Mouse (Mus musculus) erythroblast, embryonic 14.5 days (primary cell): ENCODE data around the gene Pum2. TPM values are rescaled to one million over a fixed set of nuclear protein-coding genes. Genes with fewer than 3 reads are reported as not detected.

Experiments
- H3K27me3 ChIP-seq: 2 replicates; pipeline ENCODE4 v1.6.1; 2012; ENCODE audit warnings: inconsistent platforms; ENCODE audit not compliant: control insufficient read depth
- H3K36me3 ChIP-seq: 2 replicates; pipeline ENCODE4 v1.6.1; 2012; ENCODE audit warnings: mild to moderate bottlenecking, inconsistent platforms; ENCODE audit not compliant: control insufficient read depth
- H3K4me1 ChIP-seq: 2 replicates; pipeline ENCODE4 v1.6.1; 2012; ENCODE audit warnings: inconsistent platforms; ENCODE audit not compliant: control insufficient read depth
- H3K4me3 ChIP-seq: replicated peaks from 2 replicates; pipeline ENCODE3; 2012; ENCODE audit warnings: moderate library complexity, mild to moderate bottlenecking, inconsistent platforms
- H3K9me3 ChIP-seq: 2 replicates; pipeline ENCODE4 v1.6.1; 2012; ENCODE audit warnings: low read length, inconsistent platforms, mixed read lengths; ENCODE audit not compliant: control insufficient read depth
- GATA1 ChIP-seq: IDR thresholded peaks from 2 replicates; pipeline ENCODE4 v1.6.1; 2012; ENCODE audit warnings: low read length, inconsistent platforms, mixed read lengths
- TAL1 ChIP-seq: IDR thresholded peaks from 3 replicates; pipeline ENCODE4 v1.6.1; 2012; ENCODE audit warnings: low read length, inconsistent platforms, mixed read lengths
- polyA plus RNA-seq: library from polyadenylated mRNA; stranded (reverse); fragments of >175 nt; gene quantifications from 2 replicates; pipeline ENCODE4 v1.2.3, GENCODE M21; 2012

The Pum2 gene
- polyA plus RNA-seq, 1 experiment: 0.59 TPM

- peaks cover 10% of the 10 kb centered on the region for H3K27me3 ChIP-seq
- TF ChIP-seq TAL1 (no peak), GATA1 (no peak)
- H3K4me1 ChIP-seq: peaks cover 7% of the 10 kb centered on the region
- H3K4me3 ChIP-seq: no peak overlapping the region
- no peaks in the 10 kb centered on the region for H3K36me3 ChIP-seq
- no peaks in the 10 kb centered on the region for H3K9me3 ChIP-seq
Measured at GRCm38 (mm10) chr12:8778106-8778505, 104.2 kb downstream of the Pum2 start.

- Histone ChIP-seq H3K4me1 (peaks cover 4% of the 10 kb centered on the region), H3K36me3 (no peaks in the 10 kb centered on the region), H3K4me3 (no peak overlapping the region), H3K27me3 (no peaks in the 10 kb centered on the region), H3K9me3 (no peaks in the 10 kb centered on the region)
- TF ChIP-seq TAL1 (no peak), GATA1 (no peak)
Measured at GRCm38 (mm10) chr12:8779851-8780250, 105.9 kb downstream of the Pum2 start.

GRCm38 (mm10) chr12:8781121-8781520 is 107.2 kb downstream of the Pum2 start:
- no peak overlapping the region for H3K4me3 ChIP-seq
- peaks cover 4% of the 10 kb centered on the region for H3K4me1 ChIP-seq
- H3K9me3 ChIP-seq: no peaks in the 10 kb centered on the region
- no peak for TF ChIP-seq GATA1
- no peaks in the 10 kb centered on the region for H3K27me3 ChIP-seq
- H3K36me3 ChIP-seq: no peaks in the 10 kb centered on the region

GRCm38 (mm10) chr12:8781681-8782378 is 107.9 kb downstream of the Pum2 start:
- Histone ChIP-seq H3K4me3 (no peak overlapping the region), H3K4me1 (peaks cover 4% of the 10 kb centered on the region), H3K36me3 (no peaks in the 10 kb centered on the region), H3K27me3 (no peaks in the 10 kb centered on the region), H3K9me3 (no peaks in the 10 kb centered on the region)
- TF ChIP-seq TAL1: no peak
- TF ChIP-seq GATA1: no peak

GRCm38 (mm10) chr12:8782565-8782964 is 108.6 kb downstream of the Pum2 start:
- peaks cover 4% of the 10 kb centered on the region for H3K4me1 ChIP-seq
- H3K4me3 ChIP-seq: no peak overlapping the region
- H3K27me3 ChIP-seq: no peaks in the 10 kb centered on the region
- TF ChIP-seq TAL1 (no peak), GATA1 (no peak)
- no peaks in the 10 kb centered on the region for H3K36me3 ChIP-seq
- no peaks in the 10 kb centered on the region for H3K9me3 ChIP-seq

GRCm38 (mm10) chr12:8784189-8784588 is 110.3 kb downstream of the Pum2 start:
- H3K27me3 ChIP-seq: no peaks in the 10 kb centered on the region
- H3K4me1 ChIP-seq: no peaks in the 10 kb centered on the region
- TF ChIP-seq TAL1: no peak
- TF ChIP-seq GATA1: no peak
- no peak overlapping the region for H3K4me3 ChIP-seq
- H3K36me3 ChIP-seq: no peaks in the 10 kb centered on the region
- H3K9me3 ChIP-seq: no peaks in the 10 kb centered on the region

GRCm38 (mm10) chr12:8786476-8786875 is 112.5 kb downstream of the Pum2 start:
- no peaks in the 10 kb centered on the region for H3K9me3 ChIP-seq
- H3K36me3 ChIP-seq: peaks cover 14% of the 10 kb centered on the region
- TF ChIP-seq GATA1: no peak
- no peak for TF ChIP-seq TAL1
- no peaks in the 10 kb centered on the region for H3K27me3 ChIP-seq
- H3K4me3 ChIP-seq: no peak overlapping the region
- no peaks in the 10 kb centered on the region for H3K4me1 ChIP-seq

- TF ChIP-seq TAL1: no peak
- no peak for TF ChIP-seq GATA1
- Histone ChIP-seq H3K9me3 (no peaks in the 10 kb centered on the region), H3K4me1 (no peaks in the 10 kb centered on the region), H3K27me3 (no peaks in the 10 kb centered on the region), H3K36me3 (peaks cover 17% of the 10 kb centered on the region), H3K4me3 (no peak overlapping the region)
Measured at GRCm38 (mm10) chr12:8786984-8787730, 113.2 kb downstream of the Pum2 start.

GRCm38 (mm10) chr12:8788469-8788868 is 114.5 kb downstream of the Pum2 start:
- Histone ChIP-seq H3K4me3 (no peak overlapping the region), H3K27me3 (no peaks in the 10 kb centered on the region)
- TF ChIP-seq GATA1: no peak
- no peak for TF ChIP-seq TAL1

GRCm38 (mm10) chr12:8790615-8791014 is 116.7 kb downstream of the Pum2 start:
- Histone ChIP-seq H3K4me3 (no peak overlapping the region), H3K9me3 (no peaks in the 10 kb centered on the region), H3K4me1 (no peaks in the 10 kb centered on the region), H3K36me3 (peaks cover 17% of the 10 kb centered on the region), H3K27me3 (no peaks in the 10 kb centered on the region)
- TF ChIP-seq GATA1 (no peak), TAL1 (no peak)

More at GRCm38 (mm10) chr12:8788469-8788868, 114.5 kb downstream of the Pum2 start:
- H3K36me3 ChIP-seq: peaks cover 17% of the 10 kb centered on the region
- H3K9me3 ChIP-seq: no peaks in the 10 kb centered on the region
- no peaks in the 10 kb centered on the region for H3K4me1 ChIP-seq
